ENCODE assay signal across 8 mouse cellular contexts in genomic region chr2:4301692-4302091, GRCm38 (mm10).
DNase-seq lines count a peak whose midpoint lies in the region; ATAC-seq and TF ChIP-seq lines count a peak whose summit lies in the region.

No protein-coding gene starts in this region.

- peaks cover 65% of the 10 kb centered on the region for H3K79me2 ChIP-seq in C2C12 (ENCODE audit: control insufficient read depth, insufficient read depth)

- H3K9me3 ChIP-seq in heart, embryonic 10.5 days: no peaks in the 10 kb centered on the region
- no peaks in the 10 kb centered on the region for H3K9me3 ChIP-seq in heart, postnatal 0 days (replicated peaks; ENCODE audit: control insufficient read depth, low read length)
- H3K9me3 ChIP-seq in midbrain, embryonic 13.5 days: no peaks in the 10 kb centered on the region

- peak overlapping the region; percentile 61 for H3K4me3 ChIP-seq in heart, embryonic 10.5 days
- peak overlapping the region; percentile 45 for H3K4me3 ChIP-seq in C2C12 (ENCODE audit: insufficient read depth, poor library complexity, severe bottlenecking)
- peak overlapping the region; percentile 50 for H3K4me3 ChIP-seq in heart, postnatal 0 days (ENCODE audit: low read depth, low read length)
- no peak overlapping the region for H3K4me3 ChIP-seq in midbrain, embryonic 13.5 days (replicated peaks)

- intact Hi-C loops in heart, postnatal 36 days (cut with DNase I): no loop called here
- intact Hi-C loops in left cerebral cortex, postnatal 4 days (cut with DNase I): no loop called here

- peaks cover 51% of the 10 kb centered on the region for H3K4me1 ChIP-seq in heart, embryonic 10.5 days
- H3K4me1 ChIP-seq in heart, postnatal 0 days (ENCODE audit: control insufficient read depth, insufficient read depth): peaks cover 27% of the 10 kb centered on the region
- peaks cover 45% of the 10 kb centered on the region for H3K4me1 ChIP-seq in midbrain, embryonic 13.5 days (replicated peaks)

- H3K27me3 ChIP-seq in heart, embryonic 10.5 days (ENCODE audit: insufficient read depth, poor library complexity, severe bottlenecking): no peaks in the 10 kb centered on the region
- no peaks in the 10 kb centered on the region for H3K27me3 ChIP-seq in C2C12 (ENCODE audit: control insufficient read depth, insufficient read depth, insufficient read length)
- H3K27me3 ChIP-seq in heart, postnatal 0 days (ENCODE audit: control insufficient read depth, insufficient read depth, low read length): no peaks in the 10 kb centered on the region
- no peaks in the 10 kb centered on the region for H3K27me3 ChIP-seq in midbrain, embryonic 13.5 days

- peak overlapping the region; percentile 80 for H3K4me2 ChIP-seq in heart, postnatal 0 days (ENCODE audit: low read depth, low read length)
- peak overlapping the region; percentile 42 for H3K4me2 ChIP-seq in midbrain, embryonic 13.5 days (replicated peaks)

- peaks cover 49% of the 10 kb centered on the region for H3K79me3 ChIP-seq in C2C12 (ENCODE audit: low read depth)

- no peak for TF ChIP-seq EP300 in heart, postnatal 0 days (IDR thresholded peaks at IDR 0.05; ENCODE audit: low read depth)

- ATAC-seq in heart, postnatal 0 days (ENCODE audit: insufficient read depth, low read depth): no peak
- no peak for ATAC-seq in midbrain, embryonic 13.5 days

- TF ChIP-seq CTCF in C2C12 (IDR thresholded peaks at IDR 0.05; ENCODE audit: control insufficient read depth, insufficient read depth, insufficient read length): no peak
- no peak for TF ChIP-seq CTCF in heart, postnatal 0 days (IDR thresholded peaks at IDR 0.05; ENCODE audit: low read depth)

- DNase-seq in heart, embryonic 10.5 days (ENCODE audit: low spot score): no peak
- no peak for DNase-seq in heart, postnatal 36 days
- no peak for DNase-seq in heart, postnatal 0 days (ENCODE audit: low spot score)
- DNase-seq in cerebellum, adult 11-12 months: no peak
- DNase-seq in adrenal gland, adult (ENCODE audit: inconsistent age in 2 of 2, low spot score in 1 of 2): no peak
- DNase-seq in left cerebral cortex, postnatal 4 days: no peak

- peak overlapping the region; percentile 55 for H3K9ac ChIP-seq in heart, postnatal 0 days (replicated peaks; ENCODE audit: low read depth, low read length)
- no peak overlapping the region for H3K9ac ChIP-seq in midbrain, embryonic 13.5 days (replicated peaks)

- H3K36me3 ChIP-seq in heart, embryonic 10.5 days: no peaks in the 10 kb centered on the region
- peaks cover 4% of the 10 kb centered on the region for H3K36me3 ChIP-seq in C2C12 (ENCODE audit: control insufficient read depth, insufficient read depth)
- no peaks in the 10 kb centered on the region for H3K36me3 ChIP-seq in heart, postnatal 0 days (replicated peaks; ENCODE audit: control insufficient read depth, insufficient read depth, low read length)
- no peaks in the 10 kb centered on the region for H3K36me3 ChIP-seq in midbrain, embryonic 13.5 days

- peak overlapping the region; percentile 77 for H3ac ChIP-seq in C2C12 (ENCODE audit: control insufficient read depth, insufficient read length, low read depth)

- 43% methylated on average over 7 of the region's 7 CpGs for WGBS in heart, embryonic 10.5 days
- 24% methylated on average over 7 of the region's 7 CpGs for WGBS in heart, postnatal 0 days
- WGBS in midbrain, embryonic 13.5 days: 51% methylated on average over 7 of the region's 7 CpGs

- peak overlapping the region; percentile 92 for H3K27ac ChIP-seq in heart, embryonic 10.5 days
- peak overlapping the region; percentile 78 for H3K27ac ChIP-seq in heart, postnatal 0 days (ENCODE audit: low read depth)
- H3K27ac ChIP-seq in midbrain, embryonic 13.5 days: peak overlapping the region; percentile 27

TF ChIP-seq in C2C12, 6 proteins besides CTCF, POLR2A, EP300 and RAD21:
- TF ChIP-seq MYOG (IDR thresholded peaks at IDR 0.05; ENCODE audit: control insufficient read depth, extremely low read depth, insufficient read length) (no peak), USF1 (IDR thresholded peaks at IDR 0.05; ENCODE audit: low read depth) (peak; percentile 26), MAX (IDR thresholded peaks at IDR 0.05) (peak; percentile 89)
TF ChIP-seq in C2C12: peak in this region for 2.

Comparison
In these comparisons a context has a peak if more than half of its experiments do, and no peak if none do; other contexts are left out.
1. H3K27ac ChIP-seq: peak in every context shown above with its lines; median percentile 92 in heart, embryonic 10.5 days; 78 in heart, postnatal 0 days; 27 in midbrain, embryonic 13.5 days.